Mouse (Mus musculus) E14TG2a.4 (cell line): Measurements from ENCODE around the gene Ghsr.

Source experiments
- CTCF ChIP-seq: conservative IDR thresholded peaks from 2 replicates; pipeline ENCODE4 v1.5.1; 2014; ENCODE audit warnings: low read length
- NANOG ChIP-seq: IDR thresholded peaks from 2 replicates; pipeline ENCODE4 v1.6.1; 2014; ENCODE audit warnings: borderline replicate concordance, low read length, mixed read lengths
- POU5F1 ChIP-seq: IDR thresholded peaks from 2 replicates; pipeline ENCODE4 v1.6.1; 2014; ENCODE audit warnings: low read length, borderline replicate concordance

- TF ChIP-seq CTCF (no peak), POU5F1 (no peak), NANOG (no peak)
Observed at GRCm38 (mm10) chr3:27418602-27419001, 47.5 kb downstream of the Ghsr start.
